Mouse (Mus musculus): ENCODE measurements at regions not wholly inside any gene's neighbourhood (a gene's known extent, or its start where the extent isn't known, plus 50 kb on each side); places are given as distances from the start of the nearest gene placed in this dataset.

GRCm38 (mm10) chr8:92064175-92064821, 262.4 kb upstream of the Irx3 start:
- TF ChIP-seq CTCF (IDR thresholded peaks at IDR 0.05; ENCODE audit: control insufficient read depth, insufficient read depth, insufficient read length): no peak
- TF ChIP-seq MYOD1 (IDR thresholded peaks at IDR 0.05; ENCODE audit: control insufficient read depth, insufficient read length, low read depth): no peak
- TF ChIP-seq MAX (IDR thresholded peaks at IDR 0.05): no peak
- TF ChIP-seq CEBPB (IDR thresholded peaks at IDR 0.05; ENCODE audit: low read depth): no peak
- no peak for TF ChIP-seq FOSL1 (IDR thresholded peaks at IDR 0.05; ENCODE audit: insufficient read depth, low read length, poor library complexity, severe bottlenecking)

Measured in C2C12 (cell line).